20 mouse cellular contexts compared by ENCODE assay signal in the genomic region with DNA sequence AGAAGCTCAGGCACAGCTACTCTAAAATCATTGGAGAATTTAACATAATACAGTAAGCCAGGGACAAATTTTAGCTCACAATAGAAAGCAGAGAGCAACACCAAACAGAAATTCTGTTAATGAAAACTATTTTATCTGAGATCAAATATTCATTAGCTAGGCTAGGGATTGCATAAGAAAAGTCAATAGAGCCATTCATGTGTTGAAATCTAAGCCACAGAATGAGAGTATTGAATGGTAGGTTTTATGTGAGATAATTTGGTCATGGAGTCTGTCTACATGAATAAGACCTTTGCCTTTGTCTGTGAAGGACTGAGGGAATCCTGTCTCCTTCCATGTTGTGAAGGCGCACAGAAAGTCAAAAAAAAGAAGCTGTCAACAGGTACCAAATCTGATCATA. TPM values are rescaled to one million over a fixed set of nuclear protein-coding genes. Genes with fewer than 3 reads are reported as not detected.
DNase-seq lines count a peak whose midpoint lies in the region; ATAC-seq and TF ChIP-seq lines count a peak whose summit lies in the region.
"Had no signal": no experiment of that assay in that cellular context is flagged by ENCODE, and none has a peak within 500 bp of the region (broad histone marks: within the 10 kb centered on the region; RNA-seq: fewer than 3 reads in every experiment).

No protein-coding gene starts in this region.

- H3K4me1 ChIP-seq in liver, postnatal 0 days (ENCODE audit: insufficient read depth), result peaks cover 16% of the 10 kb centered on the region; the same call in 1 of the 2 replicates
- H3K4me1 ChIP-seq: embryonic facial prominence, embryonic 10.5 days; embryonic facial prominence, embryonic 12.5 days; forebrain, embryonic 13.5 days; forebrain, embryonic 15.5 days had no signal

- no peak for TF ChIP-seq CTCF in liver, postnatal 0 days (IDR thresholded peaks at IDR 0.05; ENCODE audit: low read depth)
- TF ChIP-seq CTCF in layer of hippocampus, adult 2 months (conservative IDR thresholded peaks at IDR 0.05), result no peak

- H3K4me3 ChIP-seq in liver, postnatal 0 days (ENCODE audit: low read depth, low read length), result no peak overlapping the region
- no peak overlapping the region for H3K4me3 ChIP-seq in layer of hippocampus, adult 2 months
- H3K4me3 ChIP-seq: embryonic facial prominence, embryonic 10.5 days; embryonic facial prominence, embryonic 12.5 days; forebrain, embryonic 13.5 days; forebrain, embryonic 15.5 days had no signal

- H3K36me3 ChIP-seq in liver, postnatal 0 days (replicated peaks; ENCODE audit: insufficient read depth, low read length), result no peaks in the 10 kb centered on the region
- H3K36me3 ChIP-seq: embryonic facial prominence, embryonic 10.5 days; embryonic facial prominence, embryonic 12.5 days; forebrain, embryonic 15.5 days had no signal

- WGBS in liver, postnatal 0 days (ENCODE audit: insufficient replicate concordance), result 77% methylated on average over 1 of the region's 1 CpGs

- H3K27me3 ChIP-seq in liver, postnatal 0 days (ENCODE audit: insufficient read depth, low read length), result no peaks in the 10 kb centered on the region
- H3K27me3 ChIP-seq: embryonic facial prominence, embryonic 12.5 days; forebrain, embryonic 13.5 days; forebrain, embryonic 15.5 days; Patski had no signal

- peak; percentile 57 for ATAC-seq in liver, postnatal 0 days
- ATAC-seq: activated CD4-positive, CD25-positive, alpha-beta regulatory T cell, adult 4 months; forebrain, embryonic 13.5 days; forebrain, embryonic 15.5 days; forebrain, postnatal 0 days; Patski had no signal

- TF ChIP-seq EP300 in liver, postnatal 0 days (IDR thresholded peaks at IDR 0.05; ENCODE audit: low read depth), result 0 out of 2 replicates have a peak, but pooled peaks have one; percentile 14

- no peak overlapping the region for H3K27ac ChIP-seq in liver, postnatal 0 days (ENCODE audit: low read depth)
- no peak overlapping the region for H3K27ac ChIP-seq in layer of hippocampus, adult 2 months
- H3K27ac ChIP-seq: embryonic facial prominence, embryonic 10.5 days; embryonic facial prominence, embryonic 12.5 days; forebrain, embryonic 13.5 days; forebrain, embryonic 15.5 days had no signal

- no peak overlapping the region for H3K4me2 ChIP-seq in liver, postnatal 0 days (ENCODE audit: low read depth, low read length)
- H3K4me2 ChIP-seq: embryonic facial prominence, embryonic 12.5 days; forebrain, embryonic 13.5 days; forebrain, embryonic 15.5 days had no signal

- no peaks in the 10 kb centered on the region for H3K9me3 ChIP-seq in liver, postnatal 0 days (ENCODE audit: low read length)
- H3K9me3 ChIP-seq: embryonic facial prominence, embryonic 10.5 days; embryonic facial prominence, embryonic 12.5 days; forebrain, embryonic 13.5 days; forebrain, embryonic 15.5 days had no signal

- DNase-seq in liver, postnatal 0 days, result no peak
- no peak for DNase-seq in liver
- DNase-seq in lung, postnatal 25 days (ENCODE audit: low spot score), result peak; percentile 18
- no peak for DNase-seq in lung, postnatal 10 days
- no peak for DNase-seq in layer of hippocampus, adult 2 months (ENCODE audit: low spot score in 2 of 2)
- DNase-seq: adrenal gland, adult 8-10 months; adrenal gland, postnatal 14 days; adrenal gland, postnatal 36 days; cerebellum, adult 11-12 months; cerebellum, adult 2 months; cerebellum, adult 9-10 months; cerebellum, postnatal 10 days; cerebellum, postnatal 25 days; forebrain, postnatal 0 days had no signal

- no peak overlapping the region for H3K9ac ChIP-seq in liver, postnatal 0 days (replicated peaks)
- H3K9ac ChIP-seq: embryonic facial prominence, embryonic 12.5 days; forebrain, embryonic 13.5 days; forebrain, embryonic 15.5 days; forebrain, postnatal 0 days had no signal

RNA-seq across cellular contexts. Expression of gene Gclc, which starts 34.7 kb away (rescaled TPM):
- polyA plus RNA-seq in liver, postnatal 0 days (2015; fragmentation: Nextera tagmentation; extraction: Ambion mirVana), result 22.9 and 24.0 TPM in 2 replicates
- total RNA-seq in layer of hippocampus, adult 2 months (2021), result 10 to 100 TPM; 45.3 to 46.2 TPM
